Mouse (Mus musculus): ENCODE data around the gene Slc11a1. TPM values are rescaled to one million over a fixed set of nuclear protein-coding genes. Genes with fewer than 3 reads are reported as not detected.

Gene Slc11a1
- total RNA-seq (2023), result 2.9 TPM

GRCm38 (mm10) chr1:74374980-74375379 lies at the start of gene Slc11a1:
TSS of gene Slc11a1 (plus strand) at chr1:74375195.

GRCm38 (mm10) chr1:74361812-74362211 lies 13.2 kb upstream of the Slc11a1 start, which contains the start of gene Catip:
TSS of gene Catip (plus strand) at chr1:74362108.

GRCm38 (mm10) chr1:74390924-74391748 lies 16.1 kb downstream of the Slc11a1 start, which contains the start of gene Ctdsp1:
TSS of gene Ctdsp1 (plus strand) at chr1:74391509.

GRCm38 (mm10) chr1:74408589-74409504 lies 33.9 kb downstream of the Slc11a1 start, which contains the start of gene Vil1:
TSS of gene Vil1 (plus strand) at chr1:74409376.

Other genes with a start within 250 kb of the Slc11a1 start
- 1.3 TPM for gene Rufy4, start 249.7 kb upstream of the Slc11a1 start, total RNA-seq (2023)
- gene Cxcr2, start 221.2 kb upstream of the Slc11a1 start, total RNA-seq (2023), result 1.4 TPM
- gene Cxcr1, start 180.6 kb upstream of the Slc11a1 start, total RNA-seq (2023), result not detected
- gene Arpc2, start 139.1 kb upstream of the Slc11a1 start, total RNA-seq (2023), result 357 TPM
- gene Gpbar1, start 96.6 kb upstream of the Slc11a1 start, total RNA-seq (2023), result 0.98 TPM
- gene Aamp, start 90.5 kb upstream of the Slc11a1 start, total RNA-seq (2023), result 139 TPM
- 25.7 TPM for gene Pnkd, start 90.3 kb upstream of the Slc11a1 start, total RNA-seq (2023)
- gene Tmbim1, start 69.6 kb upstream of the Slc11a1 start, total RNA-seq (2023), result 1.4 TPM
- not detected for gene Catip, start 13.1 kb upstream of the Slc11a1 start, total RNA-seq (2023)
- gene Ctdsp1, start 16.3 kb downstream of the Slc11a1 start, total RNA-seq (2023), result 104 TPM
- gene Vil1, start 34.2 kb downstream of the Slc11a1 start, total RNA-seq (2023), result 2.4 TPM
- 32.7 TPM for gene Cnot9, start 130.9 kb downstream of the Slc11a1 start, total RNA-seq (2023)
- 0.37 TPM for gene Plcd4, start 167.7 kb downstream of the Slc11a1 start, total RNA-seq (2023)
- 27.3 TPM for gene Usp37, start 169.1 kb downstream of the Slc11a1 start, total RNA-seq (2023)
- 46.5 TPM for gene Zfp142, start 213.1 kb downstream of the Slc11a1 start, total RNA-seq (2023)
- gene Bcs1l, start 213.1 kb downstream of the Slc11a1 start, total RNA-seq (2023), result 10.9 TPM
- gene Rnf25, start 226.2 kb downstream of the Slc11a1 start, total RNA-seq (2023), result 51.3 TPM
- not detected for gene Stk36, start 226.2 kb downstream of the Slc11a1 start, total RNA-seq (2023)